ENCODE assay signal across 8 mouse cellular contexts in genomic region chr8:70351035-70351999, GRCm38 (mm10). TPM values are rescaled to one million over a fixed set of nuclear protein-coding genes. Genes with fewer than 3 reads are reported as not detected.
DNase-seq lines count a peak whose midpoint lies in the region; ATAC-seq and TF ChIP-seq lines count a peak whose summit lies in the region.

No protein-coding gene starts in this region.

- H3K9me3 ChIP-seq in heart, embryonic 15.5 days (replicated peaks), result no peaks in the 10 kb centered on the region
- H3K9me3 ChIP-seq in CH12.LX (replicated peaks; ENCODE audit: low read length), result no peaks in the 10 kb centered on the region
- H3K9me3 ChIP-seq in embryonic facial prominence, embryonic 12.5 days, result no peaks in the 10 kb centered on the region
- no peaks in the 10 kb centered on the region for H3K9me3 ChIP-seq in intestine, embryonic 16.5 days (ENCODE audit: control insufficient read depth, low read length)

- dilution Hi-C loops in CH12.LX (cut with MboI; ENCODE audit: extremely low pct_ligation_motif_present, extremely low pct_unique_long_range_greater_than_20kb, low sequenced_read_pairs), result no loop called here

- H3K4me1 ChIP-seq in heart, embryonic 15.5 days (replicated peaks), result peaks cover 51% of the 10 kb centered on the region
- H3K4me1 ChIP-seq in CH12.LX (ENCODE audit: control insufficient read depth in 1 of 2, insufficient read depth in 2 of 2), result peaks cover 44 to 65% of the 10 kb centered on the region in 2 experiments
- peaks cover 34% of the 10 kb centered on the region for H3K4me1 ChIP-seq in embryonic facial prominence, embryonic 12.5 days
- peaks cover 46% of the 10 kb centered on the region for H3K4me1 ChIP-seq in intestine, embryonic 16.5 days (ENCODE audit: control insufficient read depth, insufficient read depth, low read length)

- H3K4me2 ChIP-seq in heart, embryonic 15.5 days, result peak overlapping the region; percentile 75
- peak overlapping the region; percentile 58 for H3K4me2 ChIP-seq in CH12.LX (ENCODE audit: insufficient read depth, low read depth, poor library complexity, severe bottlenecking)
- H3K4me2 ChIP-seq in embryonic facial prominence, embryonic 12.5 days (replicated peaks), result peak overlapping the region; percentile 93
- peak overlapping the region; percentile 90 for H3K4me2 ChIP-seq in intestine, embryonic 16.5 days (ENCODE audit: low read depth, low read length)

- peak overlapping the region; percentile 87 for H3K4me3 ChIP-seq in heart, embryonic 15.5 days
- peak overlapping the region; percentile 85 to 90 (median 85) for H3K4me3 ChIP-seq in CH12.LX (replicated peaks in 1 of 3; ENCODE audit: low read depth in 2 of 3, low read length in 2 of 3, poor library complexity in 1 of 3)
- H3K4me3 ChIP-seq in embryonic facial prominence, embryonic 12.5 days, result peak overlapping the region; percentile 100
- H3K4me3 ChIP-seq in intestine, embryonic 16.5 days (ENCODE audit: low read length), result peak overlapping the region; percentile 99

- TF ChIP-seq EP300 in CH12.LX (IDR thresholded peaks at IDR 0.05; ENCODE audit: low read length), result no peak

- no peaks in the 10 kb centered on the region for H3K36me3 ChIP-seq in heart, embryonic 15.5 days
- H3K36me3 ChIP-seq in CH12.LX (replicated peaks in 1 of 2; ENCODE audit: control insufficient read depth in 1 of 2, insufficient read depth in 1 of 2, low read length in 1 of 2), result peaks cover 18 to 50% of the 10 kb centered on the region in 2 experiments
- H3K36me3 ChIP-seq in embryonic facial prominence, embryonic 12.5 days, result peaks cover 28% of the 10 kb centered on the region
- H3K36me3 ChIP-seq in intestine, embryonic 16.5 days (ENCODE audit: control insufficient read depth, insufficient read depth, low read length), result 0 out of 2 replicates have a peak, but pooled peaks cover 5% of the 10 kb centered on the region

- H3K27ac ChIP-seq in heart, embryonic 15.5 days, result no peak overlapping the region
- no peak overlapping the region for H3K27ac ChIP-seq in CH12.LX (ENCODE audit: insufficient read depth, low read depth)
- no peak overlapping the region for H3K27ac ChIP-seq in embryonic facial prominence, embryonic 12.5 days
- 0 out of 2 replicates have a peak overlapping the region, but pooled peaks have one; percentile 14 for H3K27ac ChIP-seq in intestine, embryonic 16.5 days (ENCODE audit: low read length)

- in situ Hi-C loops in CH12.LX (cut with MboI; ENCODE audit: low pct_ligation_motif_present, low pct_unique_long_range_greater_than_20kb, low sequenced_read_pairs), result no loop called here

- no peak for TF ChIP-seq CTCF in CH12.LX (conservative IDR thresholded peaks at IDR 0.05 in 1 of 2, IDR thresholded peaks at IDR 0.05 in 1 of 2; ENCODE audit: low read depth in 2 of 2, low read length in 2 of 2)

- no peaks in the 10 kb centered on the region for H3K27me3 ChIP-seq in heart, embryonic 15.5 days
- H3K27me3 ChIP-seq in CH12.LX (replicated peaks), result no peaks in the 10 kb centered on the region
- H3K27me3 ChIP-seq in embryonic facial prominence, embryonic 12.5 days, result no peaks in the 10 kb centered on the region
- no peaks in the 10 kb centered on the region for H3K27me3 ChIP-seq in intestine, embryonic 16.5 days (replicated peaks; ENCODE audit: control insufficient read depth, insufficient read depth, low read length)

- intact Hi-C loops in heart, postnatal 10 days (cut with DNase I), result no loop called here

- no peak for TF ChIP-seq RAD21 in CH12.LX (IDR thresholded peaks at IDR 0.05; ENCODE audit: low read depth, low read length)

- no peak for TF ChIP-seq POLR2A in CH12.LX (IDR thresholded peaks at IDR 0.05; ENCODE audit: low read depth, low read length)

- peak overlapping the region; percentile 93 for H3K9ac ChIP-seq in heart, embryonic 15.5 days
- peak overlapping the region; percentile 83 for H3K9ac ChIP-seq in CH12.LX (ENCODE audit: insufficient read depth, low read depth)
- H3K9ac ChIP-seq in embryonic facial prominence, embryonic 12.5 days, result peak overlapping the region; percentile 99
- H3K9ac ChIP-seq in intestine, embryonic 16.5 days (ENCODE audit: low read depth, low read length), result peak overlapping the region; percentile 97

- DNase-seq in heart, postnatal 10 days, result no peak
- peak; percentile 25 for DNase-seq in CH12.LX (ENCODE audit: extremely low read depth)
- DNase-seq in naive thymus-derived CD4-positive, alpha-beta T cell, adult 2 months (ENCODE audit: low read depth), result peak; percentile 26
- DNase-seq in gastrocnemius, adult 8-10 months (ENCODE audit: low spot score in 2 of 2), result no peak
- DNase-seq in adrenal gland, adult 18-20 months (ENCODE audit: low spot score in 2 of 2), result no peak

- peaks cover 65% of the 10 kb centered on the region for H3K79me2 ChIP-seq in CH12.LX (replicated peaks; ENCODE audit: control insufficient read depth, extremely low read depth, insufficient read depth, poor library complexity, severe bottlenecking)

- ATAC-seq in heart, embryonic 15.5 days (replicated peaks; ENCODE audit: insufficient number of reproducible peaks, insufficient read depth, low FRiP score, low read depth), result no peak
- no peak for ATAC-seq in embryonic facial prominence, embryonic 12.5 days (ENCODE audit: insufficient number of reproducible peaks, insufficient read depth, low FRiP score, low TSS enrichment)
- ATAC-seq in intestine, embryonic 16.5 days, result no peak

- WGBS in heart, embryonic 15.5 days, result 50% methylated on average over 15 of the region's 15 CpGs
- WGBS in embryonic facial prominence, embryonic 12.5 days, result 47% methylated on average over 15 of the region's 15 CpGs
- WGBS in intestine, embryonic 16.5 days, result 30% methylated on average over 15 of the region's 15 CpGs

TF ChIP-seq in CH12.LX, 34 proteins besides CTCF, POLR2A, EP300 and RAD21 (continues in another document):
- TF ChIP-seq ZKSCAN1 (IDR thresholded peaks at IDR 0.05; ENCODE audit: borderline replicate concordance, low read depth, low read length) (no peak), USF1 (IDR thresholded peaks at IDR 0.05; ENCODE audit: low read depth, low read length) (no peak), SIN3A (IDR thresholded peaks at IDR 0.05; ENCODE audit: low read length) (no peak)

RNA-seq across cellular contexts. Expression of gene Upf1, which starts 1.8 kb away (rescaled TPM):
- polyA plus RNA-seq in heart, embryonic 15.5 days (2015; fragmentation: Nextera tagmentation; extraction: Ambion mirVana), result 10.5 and 13.4 TPM in 2 replicates
- 10 to 100 TPM; 40.8 to 48.8 TPM for total RNA-seq in heart, postnatal 10 days (2021)
- 39.6 and 45.7 TPM in 2 replicates for total RNA-seq in CH12.LX (2012; rRNA removed)
- 27.0 and 31.1 TPM in 2 replicates for total RNA-seq in CH12.LX (2014; rRNA removed)
- polyA plus RNA-seq in CH12.LX (2012; ENCODE audit: insufficient read length, low read depth), result 42.4 and 44.4 TPM in 2 replicates
- polyA plus RNA-seq in embryonic facial prominence, embryonic 12.5 days (2016; fragmentation: Nextera tagmentation; extraction: Ambion mirVana), result 33.7 and 36.0 TPM in 2 replicates
- polyA plus RNA-seq in intestine, embryonic 16.5 days (2015; fragmentation: Nextera tagmentation; extraction: Ambion mirVana), result 6.8 and 7.4 TPM in 2 replicates
- 10 to 100 TPM; 29.7 to 32.7 (median 30.8) TPM for total RNA-seq in gastrocnemius, adult 8-10 months (2022)
- 10 to 100 TPM; 64.0 to 70.2 TPM for total RNA-seq in adrenal gland, adult 18-20 months (2021)

RNA-seq across cellular contexts. Expression of gene Gdf1, which starts 21.7 kb away (rescaled TPM):
- polyA plus RNA-seq in heart, embryonic 15.5 days (2015; fragmentation: Nextera tagmentation; extraction: Ambion mirVana), result 0.31 and 1.4 TPM in 2 replicates
- total RNA-seq in heart, postnatal 10 days (2021), result under 1 TPM in 1 of 2 experiments, not detected in 1; 0.20 TPM
- total RNA-seq in CH12.LX (2012; rRNA removed) (0.08 and 0.17 TPM in 2 replicates), CH12.LX (2014; rRNA removed) (not detected in 2 replicates)
- polyA plus RNA-seq in CH12.LX (2012; ENCODE audit: insufficient read length, low read depth), result 0.26 TPM in 1 of 2 replicates, not detected in the other
- 2.1 and 3.2 TPM in 2 replicates for polyA plus RNA-seq in embryonic facial prominence, embryonic 12.5 days (2016; fragmentation: Nextera tagmentation; extraction: Ambion mirVana)
- polyA plus RNA-seq in intestine, embryonic 16.5 days (2015; fragmentation: Nextera tagmentation; extraction: Ambion mirVana), result 0.53 and 0.78 TPM in 2 replicates
- 1 to 10 TPM in 1 of 4 experiments, under 1 TPM in 1, not detected in 2; 0.75 to 2.7 TPM for total RNA-seq in gastrocnemius, adult 8-10 months (2022)
- not detected for total RNA-seq in adrenal gland, adult 18-20 months (2021)

RNA-seq across cellular contexts. Expression of gene Comp, which starts 22.0 kb away (rescaled TPM):
- polyA plus RNA-seq in heart, embryonic 15.5 days (2015; fragmentation: Nextera tagmentation; extraction: Ambion mirVana), result 2.8 and 4.0 TPM in 2 replicates
- total RNA-seq in heart, postnatal 10 days (2021), result 1 to 10 TPM; 2.4 to 3.4 TPM
- total RNA-seq in CH12.LX (2012; rRNA removed) (0.08 and 0.13 TPM in 2 replicates), CH12.LX (2014; rRNA removed) (not detected in 2 replicates)
- 0.16 TPM in 1 of 2 replicates, not detected in the other for polyA plus RNA-seq in CH12.LX (2012; ENCODE audit: insufficient read length, low read depth)
- 0.61 and 1.4 TPM in 2 replicates for polyA plus RNA-seq in embryonic facial prominence, embryonic 12.5 days (2016; fragmentation: Nextera tagmentation; extraction: Ambion mirVana)
- 0.39 and 0.51 TPM in 2 replicates for polyA plus RNA-seq in intestine, embryonic 16.5 days (2015; fragmentation: Nextera tagmentation; extraction: Ambion mirVana)
- 10 to 100 TPM in 2 of 4 experiments, 1 to 10 TPM in 2; 2.7 to 16.7 (median 8.4) TPM for total RNA-seq in gastrocnemius, adult 8-10 months (2022)
- total RNA-seq in adrenal gland, adult 18-20 months (2021), result under 1 TPM in 1 of 2 experiments, not detected in 1; 0.35 TPM

RNA-seq across cellular contexts. Expression of gene Cers1, which starts 35.7 kb away (rescaled TPM):
- 1.3 and 2.3 TPM in 2 replicates for polyA plus RNA-seq in heart, embryonic 15.5 days (2015; fragmentation: Nextera tagmentation; extraction: Ambion mirVana)
- total RNA-seq in heart, postnatal 10 days (2021), result under 1 TPM; 0.57 to 0.67 TPM
- total RNA-seq in CH12.LX (2012; rRNA removed), result 0.13 TPM in 1 of 2 replicates, not detected in the other
- not detected in 2 replicates for total RNA-seq in CH12.LX (2014; rRNA removed)
- polyA plus RNA-seq in CH12.LX (2012; ENCODE audit: insufficient read length, low read depth), result not detected in 2 replicates
- polyA plus RNA-seq in embryonic facial prominence, embryonic 12.5 days (2016; fragmentation: Nextera tagmentation; extraction: Ambion mirVana), result 10.0 and 11.1 TPM in 2 replicates
- 2.1 and 3.2 TPM in 2 replicates for polyA plus RNA-seq in intestine, embryonic 16.5 days (2015; fragmentation: Nextera tagmentation; extraction: Ambion mirVana)
- 10 to 100 TPM; 16.5 to 25.1 (median 20.2) TPM for total RNA-seq in gastrocnemius, adult 8-10 months (2022)
- total RNA-seq in adrenal gland, adult 18-20 months (2021), result 1 to 10 TPM; 2.0 to 2.5 TPM

RNA-seq across cellular contexts. Expression of gene Cope, which starts 49.0 kb away (rescaled TPM):
- polyA plus RNA-seq in heart, embryonic 15.5 days (2015; fragmentation: Nextera tagmentation; extraction: Ambion mirVana), result 241 and 335 TPM in 2 replicates
- 100 to 1,000 TPM; 160 to 173 TPM for total RNA-seq in heart, postnatal 10 days (2021)
- total RNA-seq in CH12.LX (2012; rRNA removed) (204 and 243 TPM in 2 replicates), CH12.LX (2014; rRNA removed) (134 and 139 TPM in 2 replicates)
- 148 and 191 TPM in 2 replicates for polyA plus RNA-seq in CH12.LX (2012; ENCODE audit: insufficient read length, low read depth)
- 267 and 295 TPM in 2 replicates for polyA plus RNA-seq in embryonic facial prominence, embryonic 12.5 days (2016; fragmentation: Nextera tagmentation; extraction: Ambion mirVana)
- polyA plus RNA-seq in intestine, embryonic 16.5 days (2015; fragmentation: Nextera tagmentation; extraction: Ambion mirVana), result 432 and 443 TPM in 2 replicates
- total RNA-seq in gastrocnemius, adult 8-10 months (2022), result 100 to 1,000 TPM; 112 to 126 (median 121) TPM
- 100 to 1,000 TPM; 185 to 205 TPM for total RNA-seq in adrenal gland, adult 18-20 months (2021)

Comparison
In these comparisons a context has a peak if more than half of its experiments do, and no peak if none do; other contexts are left out.
1. DNase-seq: peak in CH12.LX (single experiment) and naive thymus-derived CD4-positive, alpha-beta T cell, adult 2 months (single experiment); none in heart, postnatal 10 days (0 of 2), gastrocnemius, adult 8-10 months (0 of 2) and adrenal gland, adult 18-20 months (0 of 2).
2. Peak in every context shown above with its lines, with median percentiles within 50 percentile points of each other: H3K4me2 ChIP-seq, H3K4me3 ChIP-seq and H3K9ac ChIP-seq.